Mouse (Mus musculus): ENCODE measurements around the gene Smug1. TPM values are rescaled to one million over a fixed set of nuclear protein-coding genes. Genes with fewer than 3 reads are reported as not detected.

Gene Smug1
- total and polyA plus RNA-seq, 2 experiments from 2014 or later: 10.1 to 18.2 TPM

DNA sequence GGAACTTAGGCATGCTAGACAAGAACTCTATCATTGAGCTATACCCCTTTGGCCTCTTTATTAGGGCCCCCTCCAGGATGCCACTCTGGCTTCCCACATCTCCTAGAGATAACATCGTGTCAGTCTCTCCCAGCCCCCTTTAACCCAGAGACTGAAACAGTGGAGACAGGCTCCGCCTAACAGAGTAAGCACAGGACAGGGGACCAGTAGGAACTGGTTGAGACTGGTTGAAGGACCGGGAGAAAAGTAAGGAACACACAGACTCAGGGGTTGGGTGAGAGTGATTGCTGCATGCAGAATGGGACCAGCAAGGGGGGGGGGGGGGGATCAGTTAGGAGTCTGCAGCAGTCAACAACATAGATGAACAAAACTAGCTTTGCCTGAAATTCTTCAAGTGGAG, 22.7 kb downstream of the Smug1 start:
- no peak for DNase-seq (ENCODE audit: low spot score)
- Histone ChIP-seq H3K4me3 (ENCODE audit: low read depth, low read length) (no peak overlapping the region), H3K9me3 (replicated peaks; ENCODE audit: control insufficient read depth, low read length) (no peaks in the 10 kb centered on the region), H3K27me3 (ENCODE audit: control insufficient read depth, insufficient read depth, low read length) (peaks cover 56% of the 10 kb centered on the region), H3K4me2 (ENCODE audit: low read depth, low read length) (no peak overlapping the region), H3K36me3 (replicated peaks; ENCODE audit: control insufficient read depth, insufficient read depth, low read length) (no peaks in the 10 kb centered on the region), H3K9ac (replicated peaks; ENCODE audit: low read depth, low read length) (no peak overlapping the region), H3K27ac (ENCODE audit: low read depth) (no peak overlapping the region), H3K4me1 (ENCODE audit: control insufficient read depth, insufficient read depth) (no peaks in the 10 kb centered on the region)
- 32% methylated on average over 3 of the region's 3 CpGs for WGBS
- no peak for ATAC-seq (ENCODE audit: insufficient read depth, low read depth)
- TF ChIP-seq CTCF (IDR thresholded peaks at IDR 0.05; ENCODE audit: low read depth): no peak
- TF ChIP-seq EP300 (IDR thresholded peaks at IDR 0.05; ENCODE audit: low read depth): no peak

DNA sequence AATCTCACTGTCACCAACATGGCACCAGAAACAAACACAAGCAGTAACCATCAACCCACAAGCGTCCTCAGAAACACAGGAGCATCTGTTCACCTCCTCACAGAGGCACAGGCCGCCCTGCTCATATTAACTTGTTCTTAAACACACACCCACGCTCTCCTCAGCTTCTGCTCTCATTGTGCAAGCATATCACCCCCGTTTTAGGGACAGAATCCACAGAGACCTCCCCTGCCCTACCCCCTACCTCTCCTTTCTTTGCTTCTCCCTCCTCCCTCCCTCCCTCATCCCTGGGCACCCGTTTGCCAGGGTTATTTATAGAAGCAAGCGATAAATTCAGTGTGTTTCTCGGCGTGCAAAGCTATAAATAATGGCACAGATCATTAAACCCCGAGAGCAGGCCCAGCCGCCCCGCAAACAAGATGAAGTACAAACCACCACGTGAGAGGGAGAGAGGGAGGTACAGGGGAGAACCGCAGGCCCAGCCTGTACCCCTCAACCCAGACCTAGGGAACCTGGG, 31.4 kb downstream of the Smug1 start:
- Histone ChIP-seq H3K9ac (replicated peaks; ENCODE audit: low read depth, low read length) (no peak overlapping the region), H3K4me2 (ENCODE audit: low read depth, low read length) (peak overlapping the region; percentile 45), H3K27me3 (ENCODE audit: control insufficient read depth, insufficient read depth, low read length) (peaks cover 20% of the 10 kb centered on the region), H3K36me3 (replicated peaks; ENCODE audit: control insufficient read depth, insufficient read depth, low read length) (no peaks in the 10 kb centered on the region), H3K4me3 (ENCODE audit: low read depth, low read length) (no peak overlapping the region), H3K27ac (ENCODE audit: low read depth) (peak overlapping the region; percentile 80), H3K9me3 (replicated peaks; ENCODE audit: control insufficient read depth, low read length) (no peaks in the 10 kb centered on the region), H3K4me1 (ENCODE audit: control insufficient read depth, insufficient read depth) (peaks cover 20% of the 10 kb centered on the region)
- TF ChIP-seq EP300 (IDR thresholded peaks at IDR 0.05; ENCODE audit: low read depth) (no peak), CTCF (IDR thresholded peaks at IDR 0.05; ENCODE audit: low read depth) (no peak)
- DNase-seq (ENCODE audit: low spot score) (peak; percentile 53), ATAC-seq (ENCODE audit: insufficient read depth, low read depth) (peak; percentile 48)
- WGBS: 18% methylated on average over 13 of the region's 13 CpGs

DNA sequence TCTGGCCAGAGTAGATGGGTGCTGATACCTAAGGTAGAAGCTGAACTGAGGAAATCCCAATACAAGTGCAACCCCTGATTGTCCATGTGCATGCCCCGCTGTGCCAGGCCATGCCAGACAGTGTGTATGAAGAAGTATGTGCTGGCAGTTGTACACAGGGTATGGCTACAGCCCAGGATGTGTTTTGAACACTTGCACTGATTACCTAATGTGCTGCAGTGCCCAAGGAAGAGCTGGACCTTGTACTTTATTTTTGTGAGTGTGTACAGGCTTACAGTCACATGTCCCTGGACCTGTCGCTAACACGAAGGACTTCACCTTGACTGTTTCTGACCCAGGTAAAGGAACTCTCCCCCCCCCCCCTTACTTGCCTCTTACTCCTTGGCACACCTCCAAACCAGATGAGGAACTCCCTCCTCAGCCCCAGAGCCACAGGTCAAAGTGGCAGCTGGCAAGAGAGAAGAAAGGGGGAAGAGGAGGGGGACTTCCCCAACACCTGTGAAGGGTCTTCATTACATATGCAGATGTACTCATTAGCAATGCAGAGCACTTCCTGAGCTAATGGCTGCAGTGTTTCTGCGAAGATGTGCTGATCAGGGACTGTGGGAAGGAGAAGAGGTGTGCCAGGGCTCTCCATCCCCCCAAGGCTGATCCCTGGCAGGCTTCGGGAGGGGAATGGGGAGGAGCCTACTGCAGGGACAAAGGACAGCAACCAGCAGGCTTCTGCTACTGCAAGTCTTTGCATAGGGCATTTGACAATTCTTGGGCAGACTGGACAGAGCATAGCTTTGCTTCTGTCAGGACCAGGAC, 32.4 kb downstream of the Smug1 start:
- Histone ChIP-seq H3K4me3 (ENCODE audit: low read depth, low read length) (no peak overlapping the region), H3K9me3 (replicated peaks; ENCODE audit: control insufficient read depth, low read length) (no peaks in the 10 kb centered on the region), H3K27ac (ENCODE audit: low read depth) (no peak overlapping the region; the same call in 1 of the 2 replicates), H3K27me3 (ENCODE audit: control insufficient read depth, insufficient read depth, low read length) (peaks cover 20% of the 10 kb centered on the region), H3K4me2 (ENCODE audit: low read depth, low read length) (no peak overlapping the region), H3K9ac (replicated peaks; ENCODE audit: low read depth, low read length) (no peak overlapping the region), H3K36me3 (replicated peaks; ENCODE audit: control insufficient read depth, insufficient read depth, low read length) (no peaks in the 10 kb centered on the region), H3K4me1 (ENCODE audit: control insufficient read depth, insufficient read depth) (peaks cover 20% of the 10 kb centered on the region)
- TF ChIP-seq EP300 (IDR thresholded peaks at IDR 0.05; ENCODE audit: low read depth) (no peak), CTCF (IDR thresholded peaks at IDR 0.05; ENCODE audit: low read depth) (no peak)
- peak; percentile 46 for ATAC-seq (ENCODE audit: insufficient read depth, low read depth)
- no peak for DNase-seq (ENCODE audit: low spot score)
- WGBS: 33% methylated on average over 5 of the region's 5 CpGs

DNA sequence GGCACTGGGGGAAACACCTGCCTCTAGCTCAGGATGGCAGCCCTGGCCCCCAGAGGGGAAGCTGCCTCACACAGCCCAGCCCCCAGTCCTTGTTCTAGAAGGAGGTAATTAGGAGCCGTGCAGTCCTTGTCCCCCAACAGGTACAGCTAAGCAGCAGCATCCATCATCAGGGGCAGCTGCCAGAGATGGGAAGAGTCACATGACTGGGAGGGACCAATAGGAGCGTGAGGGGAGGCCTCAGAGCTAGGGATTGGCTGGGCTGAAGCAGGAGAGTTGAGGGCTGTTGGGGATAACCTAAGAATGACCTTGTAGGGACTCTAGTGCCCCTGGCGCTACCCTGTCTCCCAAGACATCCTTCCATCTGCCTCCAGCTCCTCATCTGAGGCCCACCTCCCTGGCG, 33.1 kb downstream of the Smug1 start:
- DNase-seq (ENCODE audit: low spot score) (no peak), ATAC-seq (ENCODE audit: insufficient read depth, low read depth) (peak; percentile 42)
- Histone ChIP-seq H3K36me3 (replicated peaks; ENCODE audit: control insufficient read depth, insufficient read depth, low read length) (no peaks in the 10 kb centered on the region), H3K27me3 (ENCODE audit: control insufficient read depth, insufficient read depth, low read length) (peaks cover 20% of the 10 kb centered on the region), H3K9me3 (replicated peaks; ENCODE audit: control insufficient read depth, low read length) (no peaks in the 10 kb centered on the region), H3K4me1 (ENCODE audit: control insufficient read depth, insufficient read depth) (peaks cover 20% of the 10 kb centered on the region), H3K27ac (ENCODE audit: low read depth) (no peak overlapping the region), H3K9ac (replicated peaks; ENCODE audit: low read depth, low read length) (no peak overlapping the region), H3K4me3 (ENCODE audit: low read depth, low read length) (no peak overlapping the region), H3K4me2 (ENCODE audit: low read depth, low read length) (no peak overlapping the region)
- 29% methylated on average over 4 of the region's 4 CpGs for WGBS
- TF ChIP-seq CTCF (IDR thresholded peaks at IDR 0.05; ENCODE audit: low read depth) (no peak), EP300 (IDR thresholded peaks at IDR 0.05; ENCODE audit: low read depth) (no peak)

DNA sequence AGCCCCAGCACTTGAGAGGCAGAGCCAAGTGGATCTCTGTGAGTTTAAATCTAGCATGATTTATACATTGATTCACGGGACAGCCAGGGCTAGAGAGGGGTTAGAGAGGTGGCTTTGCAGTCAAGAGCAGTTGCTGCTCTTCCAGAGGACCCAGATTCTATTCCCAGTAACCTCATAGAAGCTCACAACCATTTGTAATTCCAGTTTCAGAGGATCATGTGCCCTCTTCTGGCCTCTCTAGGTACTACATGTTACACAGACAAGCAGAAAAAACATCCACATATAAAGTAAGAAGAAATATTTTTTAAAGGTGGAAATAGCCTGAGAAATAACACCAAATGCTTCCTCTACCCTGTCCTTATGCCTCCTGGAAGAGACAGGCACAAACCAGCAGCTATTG, 36.2 kb downstream of the Smug1 start:
- 43% methylated on average over 1 of the region's 1 CpGs for WGBS

More for the DNA sequence above, 36.2 kb downstream of the Smug1 start:
- no peak overlapping the region for H3K4me2 ChIP-seq (ENCODE audit: low read depth, low read length)
- peaks cover 12% of the 10 kb centered on the region; the same call in 1 of the 2 replicates for H3K4me1 ChIP-seq (ENCODE audit: control insufficient read depth, insufficient read depth)
- no peak overlapping the region for H3K27ac ChIP-seq (ENCODE audit: low read depth)
- H3K4me3 ChIP-seq (ENCODE audit: low read depth, low read length): no peak overlapping the region
- peaks cover 18% of the 10 kb centered on the region; the same call in 1 of the 2 replicates for H3K27me3 ChIP-seq (ENCODE audit: control insufficient read depth, insufficient read depth, low read length)
- H3K9me3 ChIP-seq (replicated peaks; ENCODE audit: control insufficient read depth, low read length): no peaks in the 10 kb centered on the region
- no peak overlapping the region for H3K9ac ChIP-seq (replicated peaks; ENCODE audit: low read depth, low read length)
- ATAC-seq (ENCODE audit: insufficient read depth, low read depth) (no peak), DNase-seq (ENCODE audit: low spot score) (no peak)
- H3K36me3 ChIP-seq (replicated peaks; ENCODE audit: control insufficient read depth, insufficient read depth, low read length): no peaks in the 10 kb centered on the region
- TF ChIP-seq EP300 (IDR thresholded peaks at IDR 0.05; ENCODE audit: low read depth): no peak
- peak; percentile 54 for TF ChIP-seq CTCF (IDR thresholded peaks at IDR 0.05; ENCODE audit: low read depth)
